Mouse (Mus musculus) c-Kit-positive CD71-negative TER-119-negative erythroid progenitor cells, embryonic 14.5 days (primary cell): ENCODE data around the gene Fnbp1.

Experiments
- DNase-seq: peaks from one replicate; pipeline ENCODE4 v3.0.0-alpha.2; 2013; ENCODE audit warnings: low read depth

Gene Fnbp1

DNA sequence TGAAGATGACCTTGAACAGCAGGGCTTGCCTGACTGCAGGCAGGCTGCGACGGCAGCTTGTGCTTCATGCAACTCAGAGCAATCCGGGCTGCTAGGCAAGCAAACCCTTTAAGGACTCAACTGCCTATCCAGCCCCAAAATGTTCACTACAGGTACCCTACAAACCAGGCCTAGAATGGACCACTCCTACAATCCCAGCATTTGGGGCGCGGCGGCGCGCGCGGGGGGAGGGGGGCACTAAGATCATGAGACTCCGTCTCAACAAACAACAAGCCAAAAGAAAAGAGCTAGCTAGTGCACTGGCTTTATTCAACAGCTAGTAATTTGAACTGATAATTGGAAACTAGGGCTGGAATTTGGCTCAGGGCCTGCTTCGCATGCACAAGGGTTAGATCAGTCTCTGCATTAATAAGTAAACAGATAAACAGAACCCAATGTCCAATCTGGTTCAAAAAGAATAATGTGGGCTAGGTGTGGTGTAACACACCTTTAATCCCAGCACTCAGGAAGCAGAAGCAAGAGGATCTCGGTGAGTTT lies 74.7 kb downstream of the Fnbp1 start:
- no peak for DNase-seq

DNA sequence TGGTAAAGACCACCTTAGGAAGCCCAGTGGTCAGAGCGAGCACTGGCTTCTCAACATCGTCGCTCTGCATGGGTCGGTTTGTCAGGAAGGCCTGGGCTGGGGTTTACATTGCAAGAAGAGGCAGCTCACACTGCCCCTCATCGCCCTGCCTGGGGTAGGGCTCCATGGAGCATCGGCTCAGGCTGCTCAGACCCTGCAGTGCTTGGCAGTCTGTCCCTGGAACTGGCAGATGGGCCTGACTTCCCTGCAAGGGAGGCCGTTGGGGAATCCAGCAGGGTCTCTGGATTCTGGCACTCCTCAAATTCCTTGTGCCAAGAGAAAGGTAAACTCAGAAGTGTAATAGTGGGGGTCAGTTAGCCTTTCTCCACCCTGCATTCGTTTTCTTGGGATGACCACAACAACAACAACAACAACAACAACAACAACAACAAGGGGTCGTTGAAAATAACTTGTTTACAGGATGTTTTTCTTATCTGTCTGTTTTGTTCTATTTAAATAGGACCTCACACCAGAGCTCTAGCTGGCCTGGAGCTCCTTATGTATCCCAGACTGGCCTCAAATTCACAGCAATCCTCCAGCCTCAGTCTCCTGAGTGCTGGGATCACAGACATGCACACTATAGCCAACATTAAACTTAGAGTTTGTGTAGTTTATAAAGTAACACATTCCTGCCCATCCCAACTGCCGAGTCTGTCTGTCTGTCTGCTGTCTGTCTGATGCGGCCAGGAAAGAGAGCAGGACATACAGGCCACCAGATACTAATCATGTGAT lies 75.6 kb downstream of the Fnbp1 start:
- DNase-seq: no peak

DNA sequence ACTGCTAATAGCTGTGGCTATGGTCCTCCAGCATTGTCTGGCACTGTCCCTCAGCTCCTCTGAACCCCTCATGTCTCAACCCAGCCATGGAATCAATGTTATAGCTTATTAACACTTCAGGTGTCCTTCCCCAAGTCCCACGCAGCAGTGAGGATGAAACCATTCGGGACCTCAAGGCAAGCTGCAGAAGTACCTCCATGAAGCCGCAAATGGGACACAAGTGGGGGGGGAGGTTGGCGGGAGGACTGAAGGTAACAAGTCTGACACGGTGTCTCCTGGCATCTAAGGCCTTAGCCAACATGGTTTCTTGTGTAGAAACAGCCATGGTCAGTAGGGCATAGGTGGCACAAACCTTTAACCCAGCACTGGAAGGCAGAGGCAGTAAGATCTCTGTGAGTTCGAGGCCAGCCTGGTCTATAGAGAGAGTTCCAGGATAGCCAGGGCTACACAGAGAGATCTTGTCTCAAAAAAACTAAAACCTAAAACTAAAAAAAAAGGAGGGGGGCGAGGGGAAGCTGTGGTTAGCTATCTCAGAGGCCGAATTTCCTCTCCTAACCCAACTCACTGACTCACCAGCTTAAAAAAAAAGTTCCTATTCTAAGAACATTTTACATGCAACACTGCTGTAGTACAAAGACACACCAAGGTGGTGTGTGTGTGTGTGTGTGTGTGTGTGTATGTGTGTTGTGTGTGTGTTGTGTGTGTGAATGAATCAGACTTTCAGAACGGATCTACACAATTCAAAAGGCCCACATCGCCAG lies 79.8 kb downstream of the Fnbp1 start:
- DNase-seq: peak; percentile 63

DNA sequence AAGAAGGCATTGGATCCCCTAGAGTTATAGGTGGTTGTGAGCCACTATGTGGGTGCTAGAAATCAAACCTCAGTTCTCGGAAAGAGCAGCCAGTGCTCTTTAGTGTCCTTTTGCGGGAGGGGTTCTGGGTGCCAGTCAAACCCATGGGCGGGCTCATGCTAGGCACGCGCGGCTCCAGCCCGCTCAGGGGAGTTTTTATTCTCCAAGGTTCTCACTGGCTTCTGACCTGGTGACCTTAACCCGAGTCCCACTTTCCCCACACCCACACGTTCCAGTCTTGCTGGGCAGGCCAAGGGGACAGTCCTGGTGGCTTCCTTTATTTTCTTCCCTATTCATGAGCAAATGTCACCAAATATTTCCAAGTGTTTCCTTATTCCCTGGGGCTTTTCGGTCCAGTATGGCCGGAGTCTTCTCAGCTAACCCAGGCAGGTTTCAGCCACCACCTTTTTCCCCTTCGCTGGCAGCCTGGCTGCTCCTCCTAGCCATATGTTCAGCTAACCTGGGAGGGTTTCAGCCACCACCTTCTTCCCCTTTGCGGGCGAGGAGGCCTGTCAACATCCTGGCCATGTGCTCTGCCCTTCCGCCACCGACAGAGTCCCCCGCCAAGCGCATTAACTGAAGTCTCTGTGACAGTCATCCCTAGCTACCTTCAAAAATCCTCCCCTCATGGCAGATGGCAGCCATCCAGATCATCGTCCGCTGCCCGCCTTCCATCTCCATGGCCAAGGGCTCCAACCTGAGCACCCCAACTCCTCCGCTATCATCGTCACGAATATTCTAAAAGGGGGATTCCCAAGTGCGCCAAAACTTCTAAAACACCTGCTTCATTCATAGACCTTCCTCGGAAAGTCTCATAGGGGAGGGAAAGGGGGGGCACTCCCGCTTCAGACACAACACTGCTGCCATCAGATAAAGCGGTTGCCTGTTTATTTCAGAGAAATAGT lies 80.7 kb downstream of the Fnbp1 start:
- DNase-seq: peak; percentile 58

DNA sequence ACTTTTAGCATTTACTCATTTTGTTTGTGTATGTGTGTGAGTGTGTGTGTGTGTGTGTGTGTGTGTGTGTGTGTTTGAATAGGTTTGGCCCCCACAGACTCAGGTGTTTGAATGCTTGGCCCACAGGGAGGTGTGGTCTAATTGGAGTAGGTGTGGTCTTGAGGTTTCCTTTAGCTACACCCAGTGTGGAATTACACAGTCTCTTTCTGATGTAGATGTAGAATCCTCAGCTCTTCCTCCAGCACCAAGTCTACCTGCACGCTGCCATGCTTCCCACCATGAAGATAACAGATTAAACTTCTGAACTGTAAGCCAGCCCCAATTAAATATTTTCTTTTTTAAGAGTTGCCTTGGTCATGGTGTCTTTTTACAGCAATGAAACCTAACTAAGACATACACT lies 81.5 kb downstream of the Fnbp1 start:
- DNase-seq: no peak

DNA sequence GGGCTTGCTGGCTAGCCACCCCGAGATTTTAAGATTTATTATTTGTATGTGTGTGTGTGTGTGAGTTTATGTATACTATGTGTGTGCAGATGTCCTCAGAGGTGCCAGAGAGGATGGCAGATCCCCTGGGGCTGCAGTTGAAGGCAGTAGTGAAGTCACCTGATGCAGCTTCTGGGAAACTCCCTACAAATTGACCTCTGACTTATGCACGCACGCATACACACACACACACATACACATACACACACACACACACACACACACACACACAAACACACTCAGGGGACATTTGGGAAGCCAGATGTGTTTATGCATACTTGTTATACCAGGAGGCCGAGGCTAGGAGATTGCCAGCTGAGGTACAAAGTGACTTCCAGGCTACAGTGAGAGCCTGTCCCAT lies 83.4 kb downstream of the Fnbp1 start:
- DNase-seq: no peak

DNA sequence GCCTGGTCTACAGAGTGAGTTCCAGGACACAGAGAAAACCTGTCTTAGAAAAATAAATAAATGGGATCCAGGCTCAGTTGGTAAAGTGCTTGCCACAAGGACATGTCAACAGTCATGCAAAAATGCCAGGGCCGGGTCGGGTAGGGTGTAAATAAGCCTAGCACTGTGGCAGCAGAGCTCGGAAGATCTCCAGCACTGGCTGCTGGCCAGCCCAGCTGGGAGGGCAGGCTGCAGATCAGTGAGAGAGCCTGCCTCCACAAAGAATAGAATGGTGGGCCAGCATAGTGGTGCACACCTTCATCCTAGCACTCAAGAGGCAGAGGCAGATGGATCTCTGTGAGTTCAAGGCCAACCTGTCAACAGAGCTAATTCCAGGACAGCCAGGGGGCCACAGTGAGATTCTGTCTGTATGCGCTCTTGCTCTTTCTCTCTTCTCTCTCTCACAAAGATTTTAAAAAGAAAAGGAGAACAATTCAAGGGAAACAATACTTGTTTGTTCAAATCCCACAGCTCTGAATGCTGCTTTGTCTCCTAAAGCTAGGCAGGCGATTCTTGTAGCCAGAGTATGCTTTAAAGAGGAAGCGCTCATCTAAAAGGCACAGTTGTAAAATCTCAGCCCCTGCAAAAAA lies 84.1 kb downstream of the Fnbp1 start:
- no peak for DNase-seq

DNA sequence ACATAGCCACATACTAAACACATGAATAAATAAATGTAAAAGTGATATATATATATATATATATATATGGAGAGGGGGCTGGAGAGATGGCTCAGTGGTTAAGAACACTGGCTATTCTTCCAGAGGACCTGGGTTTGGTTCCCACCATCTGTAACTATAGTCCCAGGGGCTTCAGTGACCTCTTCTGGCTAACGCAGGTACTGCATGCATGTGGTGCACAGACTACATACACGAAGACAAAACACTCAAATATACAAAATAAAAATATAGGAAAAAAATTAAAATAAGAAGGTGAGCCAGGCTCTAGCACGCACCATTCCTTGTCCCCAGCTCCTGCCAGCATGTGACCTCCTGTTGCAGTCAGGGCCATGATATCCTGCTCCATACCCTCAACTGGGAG lies 85.7 kb downstream of the Fnbp1 start:
- no peak for DNase-seq

DNA sequence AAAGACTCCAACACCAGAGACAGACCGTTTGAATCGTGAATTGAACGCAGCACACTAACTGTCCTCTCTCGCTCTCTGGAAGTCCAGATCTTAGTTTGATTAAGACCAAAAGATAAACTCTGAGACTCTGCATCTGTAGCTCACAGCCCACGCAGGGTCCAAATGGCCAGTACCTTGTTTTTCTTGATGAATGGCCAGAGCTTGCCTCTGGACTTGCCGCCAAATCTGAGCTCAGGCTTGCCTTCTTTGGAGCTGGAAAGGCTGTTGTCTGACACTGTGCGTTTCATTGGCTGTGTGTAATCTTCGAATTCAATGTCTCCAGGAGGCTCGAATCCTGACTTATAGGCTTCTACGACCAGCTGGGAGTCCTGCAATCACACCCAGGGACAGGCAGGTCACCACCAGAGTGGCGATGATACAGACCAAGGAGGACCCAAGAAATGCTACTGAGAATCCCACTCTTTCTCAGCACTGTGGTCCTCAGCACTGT lies 87.9 kb downstream of the Fnbp1 start:
- no peak for DNase-seq

DNA sequence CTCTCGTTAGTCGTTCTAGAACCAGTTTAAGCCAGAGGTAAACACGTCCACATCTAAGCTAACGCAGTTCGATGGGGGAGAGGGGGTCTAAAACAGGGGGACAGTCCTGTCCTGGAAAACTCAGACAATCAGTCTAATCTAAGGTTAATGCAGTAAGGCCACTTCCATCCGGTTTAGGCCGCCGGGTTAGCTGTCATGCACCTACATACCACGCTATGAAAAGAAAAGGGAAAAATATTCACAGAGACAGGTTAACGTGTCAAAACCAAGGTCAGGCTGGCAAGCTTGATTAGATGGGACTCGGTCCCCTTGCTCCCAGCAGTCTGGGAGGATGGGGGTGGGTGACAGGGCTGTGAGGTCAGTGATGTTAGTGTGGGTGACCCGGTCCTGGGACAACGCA lies 88.4 kb downstream of the Fnbp1 start:
- no peak for DNase-seq

DNA sequence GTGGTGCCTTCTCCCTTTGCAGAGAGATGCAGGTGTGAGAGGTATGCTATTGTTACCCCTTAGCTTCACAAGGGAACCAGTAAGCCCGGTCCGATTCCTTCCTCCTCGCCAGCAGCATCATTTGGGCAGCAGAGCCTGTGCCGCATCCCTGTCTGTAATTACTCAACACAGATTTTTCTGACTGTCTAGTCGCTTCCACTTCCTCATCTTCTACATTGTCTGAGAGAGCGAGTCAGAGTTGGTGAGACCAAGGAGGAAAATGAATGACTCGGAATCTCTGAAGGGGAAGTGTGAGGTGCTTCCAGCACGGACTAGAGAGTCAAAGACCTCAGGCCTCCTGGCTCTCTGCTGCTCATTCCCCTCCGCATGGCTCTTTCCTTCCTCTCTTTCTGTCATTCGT lies 89.4 kb downstream of the Fnbp1 start:
- no peak for DNase-seq

DNA sequence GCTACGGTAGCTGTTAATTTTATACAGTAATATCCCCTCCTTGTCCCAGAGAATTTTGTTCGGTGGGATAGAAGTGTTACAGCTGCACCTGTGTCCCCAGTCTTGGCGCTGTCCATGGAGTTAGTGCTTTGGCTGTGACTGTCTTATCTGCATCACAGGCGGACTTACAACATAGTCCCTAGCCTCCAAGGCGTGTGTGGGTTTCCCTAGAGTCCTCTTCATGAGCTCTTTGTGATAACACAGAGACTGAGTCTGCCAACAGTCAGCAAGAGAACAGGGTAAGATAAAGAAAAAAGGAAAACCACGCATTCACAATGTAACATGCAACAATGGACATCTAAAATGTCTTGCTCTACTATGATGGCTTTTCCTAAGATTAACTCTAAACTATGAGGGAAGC lies 93.8 kb downstream of the Fnbp1 start:
- DNase-seq: no peak

DNA sequence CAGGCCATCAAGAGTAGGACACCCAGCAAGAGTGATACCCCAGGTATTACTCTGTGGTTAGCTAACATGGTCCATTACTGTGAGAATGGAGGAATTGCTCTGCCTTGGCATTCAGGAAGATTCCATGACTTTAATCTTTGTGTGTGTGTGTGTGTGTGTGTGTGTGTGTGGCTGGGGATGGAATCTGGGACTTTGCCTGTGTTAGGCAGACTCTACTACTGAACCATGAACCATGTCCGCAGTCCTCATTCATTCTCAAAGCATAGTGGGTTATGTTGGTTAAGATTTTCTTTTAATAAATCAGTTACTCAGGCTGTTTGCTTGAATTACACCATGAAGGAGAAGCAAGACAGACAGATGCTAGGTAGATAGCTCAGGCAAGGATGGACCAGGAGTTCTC lies 98.0 kb downstream of the Fnbp1 start:
- no peak for DNase-seq

DNA sequence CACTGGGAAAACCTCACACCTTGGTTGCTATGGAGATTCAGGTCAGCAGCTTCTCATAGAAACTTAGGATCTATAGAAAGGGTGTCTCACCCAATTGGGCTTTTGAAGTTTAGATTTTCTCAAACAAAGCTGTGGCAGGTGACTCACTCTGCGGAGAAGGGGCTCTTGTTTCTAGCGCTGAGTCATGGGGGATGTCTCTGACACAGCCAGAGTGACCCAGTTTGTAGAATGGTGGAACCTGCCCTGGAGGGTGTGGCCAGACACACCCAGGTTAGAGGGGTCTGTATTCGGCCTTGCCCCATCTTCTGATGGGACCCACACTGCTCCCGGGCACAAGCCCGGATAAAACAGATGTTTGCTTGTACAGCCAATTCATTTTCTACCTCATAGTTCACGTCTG lies 98.9 kb downstream of the Fnbp1 start:
- no peak for DNase-seq

DNA sequence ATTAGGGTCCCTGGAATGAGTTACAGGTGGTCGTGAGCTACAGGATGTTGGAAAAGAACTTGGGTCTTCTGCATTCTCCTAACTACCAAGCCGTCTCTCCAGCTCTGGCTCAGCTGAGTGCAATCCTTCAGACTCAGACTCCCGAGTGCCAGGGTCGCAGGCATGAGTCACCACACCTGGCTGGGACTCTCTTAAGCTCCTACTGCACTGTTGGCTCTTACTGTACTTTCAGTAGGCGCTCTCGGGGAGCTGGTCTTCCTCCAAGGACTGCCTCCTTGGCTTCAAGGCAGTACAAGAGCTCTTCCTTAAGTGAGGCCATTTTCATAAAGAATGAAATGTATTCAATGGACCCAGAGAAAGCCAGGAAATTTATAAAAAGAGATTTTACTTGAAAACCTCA lies 100.4 kb downstream of the Fnbp1 start:
- DNase-seq: no peak

DNA sequence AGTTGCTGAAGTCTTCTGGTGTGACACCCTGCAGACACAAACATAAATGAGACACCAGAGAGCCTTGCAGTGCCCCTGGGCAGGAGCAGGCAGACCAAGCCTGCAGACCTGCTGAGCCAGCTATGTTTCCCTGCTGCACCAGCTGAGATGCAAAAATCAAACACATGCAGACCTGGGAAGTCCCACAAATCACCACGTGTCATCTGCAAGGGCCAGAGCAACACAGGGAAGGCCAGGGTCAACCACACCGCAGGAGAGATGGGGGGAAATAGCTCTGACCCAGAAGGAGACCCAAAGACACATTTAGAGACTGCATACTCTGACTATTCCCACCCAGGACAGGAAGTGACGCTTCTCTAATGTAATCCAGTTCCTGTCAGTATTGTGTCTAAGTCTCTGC lies 101.3 kb downstream of the Fnbp1 start:
- DNase-seq: no peak

DNA sequence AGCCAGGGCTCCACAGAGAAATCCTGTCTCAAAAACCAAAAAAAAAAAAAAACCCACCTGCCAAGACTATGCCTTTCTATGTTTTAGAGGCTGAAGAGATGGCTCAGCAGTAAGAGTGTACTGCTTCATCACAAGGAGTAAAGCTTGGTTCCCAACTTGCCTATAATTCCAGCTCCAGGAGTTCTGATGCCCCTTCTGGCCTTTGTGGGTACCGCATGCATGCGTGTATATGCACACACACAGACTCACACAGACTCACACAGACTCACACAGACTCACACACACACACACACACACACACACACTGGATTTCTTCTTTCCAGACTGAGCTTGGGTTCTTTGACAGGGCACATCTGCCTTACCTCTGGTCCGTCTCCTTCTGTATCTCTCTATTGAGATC lies 101.8 kb downstream of the Fnbp1 start:
- no peak for DNase-seq

DNA sequence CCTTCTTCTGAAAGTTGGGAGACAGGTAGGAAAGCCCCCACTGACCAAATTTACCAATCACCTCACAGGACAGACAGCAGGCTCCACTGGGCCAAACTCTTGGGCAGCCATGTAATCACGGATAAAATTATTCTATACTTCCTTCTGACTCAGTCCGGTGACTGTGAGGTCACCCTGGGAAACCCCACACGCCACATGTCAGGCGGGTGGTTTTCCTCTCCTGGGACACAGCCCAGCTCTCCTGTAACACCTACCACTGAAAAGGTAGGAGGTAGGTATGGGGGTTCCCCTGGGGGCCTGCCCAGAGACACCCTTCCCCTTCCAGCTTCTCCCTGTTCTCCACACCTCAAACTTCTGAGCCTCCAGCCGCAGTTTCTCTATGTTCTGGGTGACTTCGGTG lies 105.0 kb downstream of the Fnbp1 start:
- DNase-seq: no peak

DNA sequence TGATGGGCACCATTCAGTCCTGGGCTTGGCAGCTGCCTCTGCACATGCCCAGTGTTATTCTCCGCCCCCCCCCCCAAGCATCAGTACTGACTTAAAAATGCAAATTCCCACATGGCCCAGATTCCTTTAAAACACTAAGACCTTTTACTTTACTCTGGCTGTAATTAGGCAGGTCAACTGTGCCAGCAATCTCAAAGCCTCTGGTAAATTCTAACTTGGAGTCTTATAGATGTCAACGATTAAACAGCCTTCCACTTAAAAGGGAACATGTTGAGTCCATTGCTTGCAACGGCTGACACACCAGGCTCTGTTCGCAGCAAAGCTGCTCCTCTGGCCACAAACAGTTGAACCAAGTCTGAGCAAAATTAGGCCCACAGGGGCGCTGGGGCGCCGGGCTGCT lies 109.8 kb downstream of the Fnbp1 start:
- DNase-seq: no peak

DNA sequence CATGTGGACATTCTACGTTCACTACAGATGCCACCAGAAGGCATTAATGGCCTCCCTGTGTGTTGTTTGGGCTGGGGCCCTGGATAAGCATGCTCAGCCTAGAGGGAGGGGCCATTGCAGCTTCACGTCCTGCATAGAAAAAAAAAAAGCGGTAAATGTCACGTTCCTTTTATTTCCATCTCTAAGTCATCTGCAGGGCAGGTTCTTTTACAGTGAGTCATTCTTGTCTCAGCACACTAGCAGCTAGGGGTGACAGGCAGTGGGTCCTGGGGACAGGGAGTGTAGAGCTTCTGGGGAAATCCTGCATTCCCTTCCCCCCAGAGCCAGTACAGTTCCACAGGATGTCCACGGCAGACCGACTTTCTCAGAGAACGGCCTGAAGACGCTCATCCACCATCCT lies 115.2 kb downstream of the Fnbp1 start:
- DNase-seq: no peak

DNA sequence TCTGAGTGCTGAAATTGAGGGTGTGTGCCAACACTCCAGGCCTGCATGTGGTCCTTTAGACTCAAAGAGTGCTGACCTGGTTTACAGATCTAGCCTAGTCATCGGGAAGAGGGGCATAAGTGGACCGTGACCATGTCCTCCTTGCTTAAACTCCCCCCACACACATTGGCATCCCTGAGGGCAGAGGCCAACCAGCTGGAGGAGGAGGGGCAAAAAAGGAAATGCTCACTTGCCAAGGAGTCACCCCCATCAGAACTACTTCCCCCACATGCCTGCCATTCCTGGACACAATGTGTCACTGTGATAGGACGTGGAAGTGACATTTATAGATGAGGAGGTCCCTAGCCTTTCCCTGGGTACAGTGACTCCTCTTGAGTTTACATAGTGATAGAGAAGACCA lies 116.3 kb downstream of the Fnbp1 start:
- DNase-seq: no peak
